Mouse (Mus musculus) CH12.LX (cell line): ENCODE data around the gene Rbsn. TPM values are rescaled to one million over a fixed set of nuclear protein-coding genes. Genes with fewer than 3 reads are reported as not detected.

Source experiments
- DNase-seq: peaks from one replicate; pipeline ENCODE4 v3.0.0-alpha.2; 2013; ENCODE audit errors: extremely low read depth
- H3K27ac ChIP-seq: 2 replicates; pipeline ENCODE4 v1.5.1; 2012; ENCODE audit warnings: low read depth, mild to moderate bottlenecking, control low read depth, moderate library complexity; ENCODE audit not compliant: insufficient read depth
- H3K27me3 ChIP-seq: replicated peaks from 2 replicates; pipeline ENCODE3; 2012; ENCODE audit warnings: inconsistent platforms
- H3K36me3 ChIP-seq, 2 experiments: replicated peaks in 1 of 2; 2 replicates each; pipeline versions ENCODE3 to v1.6.1; 2012; ENCODE audit warnings: inconsistent platforms in 1 of 2, low read length in 1 of 2, mild to moderate bottlenecking in 1 of 2, mixed read lengths in 1 of 2, moderate library complexity in 1 of 2; ENCODE audit not compliant: control insufficient read depth in 1 of 2, insufficient read depth in 1 of 2
- H3K4me1 ChIP-seq, 2 experiments: 2 replicates each; pipeline ENCODE4 v1.6.1; 2012; ENCODE audit warnings: inconsistent platforms in 1 of 2, moderate library complexity in 1 of 2; ENCODE audit not compliant: insufficient read depth in 2 of 2, control insufficient read depth in 1 of 2
- H3K4me2 ChIP-seq: 2 replicates; pipeline ENCODE4 v1.6.1; 2012; ENCODE audit warnings: low read depth, mild to moderate bottlenecking, control low read depth; ENCODE audit not compliant: poor library complexity, insufficient read depth, severe bottlenecking
- H3K4me3 ChIP-seq, 3 experiments: fragments of 150-350 bp in 1 of 3; sonication (generic) in 1 of 3; replicated peaks in 1 of 3; 2 replicates each; pipeline versions ENCODE3 to v1.5.1; 2011 to 2012; ENCODE audit warnings: low read depth in 2 of 3, low read length in 2 of 3, mild to moderate bottlenecking in 2 of 3, moderate library complexity in 2 of 3, control low read depth in 1 of 3, improper control_type of control experiment in 1 of 3, inconsistent platforms in 1 of 3, mixed read lengths in 1 of 3; ENCODE audit not compliant: poor library complexity in 1 of 3
- H3K79me2 ChIP-seq: replicated peaks from 2 replicates; pipeline ENCODE4 v1.6.1; 2012; ENCODE audit warnings: mild to moderate bottlenecking, moderate library complexity; ENCODE audit not compliant: control insufficient read depth, poor library complexity, insufficient read depth, severe bottlenecking; ENCODE audit errors: extremely low read depth
- H3K9ac ChIP-seq: 2 replicates; pipeline ENCODE4 v1.6.1; 2012; ENCODE audit warnings: low read depth, mild to moderate bottlenecking, control low read depth, moderate library complexity; ENCODE audit not compliant: insufficient read depth
- H3K9me3 ChIP-seq: replicated peaks from 2 replicates; pipeline ENCODE3; 2012; ENCODE audit warnings: low read length, inconsistent platforms, mixed read lengths
- CHD1 ChIP-seq: IDR thresholded peaks from 2 replicates; pipeline ENCODE4 v1.6.1; 2012; ENCODE audit warnings: low read depth, low read length, improper control_type of control experiment, inconsistent platforms
- CHD2 ChIP-seq: IDR thresholded peaks from 2 replicates; pipeline ENCODE4 v1.6.1; 2011; ENCODE audit warnings: low read length, improper control_type of control experiment
- MAZ ChIP-seq: IDR thresholded peaks from 2 replicates; pipeline ENCODE4 v1.6.1; 2012; ENCODE audit warnings: low read depth, mild to moderate bottlenecking, inconsistent platforms, low read length, improper control_type of control experiment, moderate library complexity
- POLR2A ChIP-seq: IDR thresholded peaks from 2 replicates; pipeline ENCODE4 v1.6.1; 2011; ENCODE audit warnings: low read depth, mild to moderate bottlenecking, improper control_type of control experiment, low read length
- RAD21 ChIP-seq: IDR thresholded peaks from 2 replicates; pipeline ENCODE4 v1.6.1; 2011; ENCODE audit warnings: low read depth, mild to moderate bottlenecking, low read length, improper control_type of control experiment, moderate library complexity
- RCOR1 ChIP-seq: conservative IDR thresholded peaks from 2 replicates; pipeline ENCODE4 v1.6.1; 2012; ENCODE audit warnings: low read depth, mild to moderate bottlenecking, inconsistent platforms, low read length, improper control_type of control experiment
- dilution Hi-C: fragments of 300-500 bp; cut with MboI; formaldehyde crosslinking; loops from 2 replicates; pipeline ENCODE4 v1.14.3; 2020; ENCODE audit warnings: low sequenced_read_pairs; ENCODE audit not compliant: extremely low pct_unique_long_range_greater_than_20kb, extremely low pct_ligation_motif_present
- in situ Hi-C: fragments of 300-500 bp; cut with MboI; formaldehyde crosslinking; loops from 3 replicates; pipeline ENCODE4 v1.14.3; 2019; ENCODE audit warnings: low sequenced_read_pairs, low pct_ligation_motif_present, low pct_unique_long_range_greater_than_20kb, mixed read lengths
- polyA plus RNA-seq: library from polyadenylated mRNA; unstranded; fragments of >175 nt; gene quantifications from 2 replicates; pipeline ENCODE4 v1.2.1, GENCODE M21; 2012; ENCODE audit warnings: low read depth; ENCODE audit not compliant: insufficient read length
- total RNA-seq, 2 experiments: library from RNA; depleted of rRNA; stranded (reverse); fragments of 300-350 nt in 1 of 2; fragments of >200 nt in 1 of 2; gene quantifications; 2 replicates each; pipeline ENCODE4 v1.2.3; 2012 to 2014

Gene Rbsn
- total and polyA plus RNA-seq, 3 experiments, result 10.4 to 12.3 (median 11.7) TPM

GRCm38 (mm10) chr6:92145881-92146280 is 68.8 kb downstream of the Rbsn start:
- H3K27ac ChIP-seq, result no peak overlapping the region
- in situ Hi-C loops, result no loop called here
- H3K79me2 ChIP-seq, result no peaks in the 10 kb centered on the region
- no peak overlapping the region for H3K4me3 ChIP-seq
- no peak for DNase-seq
- TF ChIP-seq RAD21 (no peak), RCOR1 (no peak), CHD1 (no peak), POLR2A (no peak), CHD2 (no peak), MAZ (no peak)
- TF ChIP-seq, all 38 proteins: peak for 0
- Histone ChIP-seq H3K4me1 (no peaks in the 10 kb centered on the region), H3K27me3 (no peaks in the 10 kb centered on the region), H3K9me3 (no peaks in the 10 kb centered on the region), H3K9ac (no peak overlapping the region), H3K4me2 (no peak overlapping the region), H3K36me3 (peaks cover 19 to 53% of the 10 kb centered on the region in 2 experiments)
- dilution Hi-C loops, result no loop called here

Other genes with a start within 250 kb of the Rbsn start
- gene Fgd5, start 236.0 kb downstream of the Rbsn start, total RNA-seq (2012; rRNA removed), result not detected in 2 replicates
- not detected in 2 replicates for gene Fgd5, start 236.0 kb downstream of the Rbsn start, total RNA-seq (2014; rRNA removed)
- gene Fgd5, start 236.0 kb downstream of the Rbsn start, polyA plus RNA-seq, result not detected in 2 replicates
- gene Nr2c2, start 123.5 kb downstream of the Rbsn start, total RNA-seq (2012; rRNA removed), result 14.1 and 14.3 TPM in 2 replicates
- 12.4 and 13.0 TPM in 2 replicates for gene Nr2c2, start 123.5 kb downstream of the Rbsn start, total RNA-seq (2014; rRNA removed)
- 12.2 and 12.7 TPM in 2 replicates for gene Nr2c2, start 123.5 kb downstream of the Rbsn start, polyA plus RNA-seq
- 70.6 and 85.2 TPM in 2 replicates for gene Mrps25, start 30.9 kb downstream of the Rbsn start, total RNA-seq (2012; rRNA removed)
- 38.6 and 48.5 TPM in 2 replicates for gene Mrps25, start 30.9 kb downstream of the Rbsn start, total RNA-seq (2014; rRNA removed)
- gene Mrps25, start 30.9 kb downstream of the Rbsn start, polyA plus RNA-seq, result 61.4 and 90.7 TPM in 2 replicates
- not detected in 2 replicates for gene Trh, start 29.7 kb upstream of the Rbsn start, total RNA-seq (2012; rRNA removed)
- not detected in 2 replicates for gene Trh, start 29.7 kb upstream of the Rbsn start, total RNA-seq (2014; rRNA removed)
- gene Trh, start 29.7 kb upstream of the Rbsn start, polyA plus RNA-seq, result not detected in 2 replicates